Mouse (Mus musculus) heart, embryonic 16.5 days (tissue): Measurements from ENCODE around the gene Rpl37. TPM values are rescaled to one million over a fixed set of nuclear protein-coding genes. Genes with fewer than 3 reads are reported as not detected.

Experiments
- ATAC-seq: fragments of 200-750 bp; cut with Nextera tagmentation; replicated peaks from 2 replicates; pipeline ENCODE4 v1.8.0; 2017; ENCODE audit warnings: moderate number of reproducible peaks; ENCODE audit not compliant: insufficient read depth, low FRiP score; ENCODE audit errors: extremely low read depth
- H3K27ac ChIP-seq: fragments of 300-500 bp; sonication (generic); 2 replicates; pipeline ENCODE4 v1.5.1; 2014; ENCODE audit warnings: mild to moderate bottlenecking, low read length, control low read depth, moderate library complexity
- H3K27me3 ChIP-seq: fragments of 300-500 bp; sonication (generic); 2 replicates; pipeline ENCODE4 v1.6.1; 2014; ENCODE audit warnings: low read length, mixed read lengths; ENCODE audit not compliant: control insufficient read depth, insufficient read depth
- H3K36me3 ChIP-seq: fragments of 300-500 bp; sonication (generic); 2 replicates; pipeline ENCODE4 v1.6.1; 2014; ENCODE audit not compliant: control insufficient read depth, insufficient read depth
- H3K4me1 ChIP-seq: fragments of 300-500 bp; sonication (generic); 2 replicates; pipeline ENCODE4 v1.6.1; 2014; ENCODE audit warnings: low read length, mixed read lengths; ENCODE audit not compliant: control insufficient read depth, insufficient read depth
- H3K4me2 ChIP-seq: fragments of 300-500 bp; sonication (generic); 2 replicates; pipeline ENCODE4 v1.6.1; 2014; ENCODE audit warnings: low read depth, mild to moderate bottlenecking, control low read depth, low read length
- H3K4me3 ChIP-seq: fragments of 300-500 bp; sonication (generic); 2 replicates; pipeline ENCODE4 v1.5.1; 2014; ENCODE audit warnings: mild to moderate bottlenecking, control low read depth, low read length
- H3K9ac ChIP-seq: fragments of 300-500 bp; sonication (generic); 2 replicates; pipeline ENCODE4 v1.6.1; 2014; ENCODE audit warnings: low read length, control low read depth
- H3K9me3 ChIP-seq: fragments of 300-500 bp; sonication (generic); replicated peaks from 2 replicates; pipeline ENCODE4 v1.6.1; 2016; ENCODE audit warnings: low read length; ENCODE audit not compliant: control insufficient read depth
- WGBS: fragments of 180-500 bp; shearing (Covaris S2); extraction: QIAGEN DNeasy Blood & Tissue Kit; methylation state at CpG from one replicate; pipeline ENCODE4 v1.1.7; 2014; 5-methylcytosine and 5-hydroxymethylcytosine counted together
- polyA plus RNA-seq: library from polyadenylated mRNA; unstranded; fragments of >200 nt; fragmentation: Nextera tagmentation; extraction: Ambion mirVana; gene quantifications from 2 replicates; pipeline ENCODE4 v1.2.1, GENCODE M21; 2015

Gene Rpl37
- polyA plus RNA-seq, 1 experiment from 2014 or later: 249 TPM

DNA sequence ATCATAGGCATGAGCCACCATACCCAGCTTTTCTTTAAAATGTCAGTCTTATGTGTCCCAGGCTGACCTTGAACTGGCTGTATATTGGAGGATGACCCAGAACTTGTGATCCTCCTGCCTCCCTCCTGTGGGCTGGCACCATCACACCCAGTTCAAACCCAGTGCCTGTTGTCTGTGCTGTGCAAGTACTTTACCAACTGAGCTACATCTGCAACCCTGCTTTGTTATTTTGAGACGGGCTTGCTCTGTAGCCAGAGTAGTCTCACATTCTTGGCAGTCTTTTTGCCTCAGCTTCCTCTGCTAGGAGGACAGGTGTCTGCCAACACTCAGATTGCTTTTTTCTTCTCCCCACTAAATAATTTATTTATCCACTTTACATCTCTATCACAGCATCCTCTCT is 40.9 kb downstream of the Rpl37 start:
- Histone ChIP-seq H3K9me3 (no peaks in the 10 kb centered on the region), H3K4me2 (no peak overlapping the region), H3K4me3 (no peak overlapping the region), H3K9ac (no peak overlapping the region), H3K27ac (no peak overlapping the region), H3K4me1 (peaks cover 19% of the 10 kb centered on the region), H3K36me3 (no peaks in the 10 kb centered on the region), H3K27me3 (no peaks in the 10 kb centered on the region)
- ATAC-seq: no peak
- 20% methylated on average over 1 of the region's 1 CpGs for WGBS

DNA sequence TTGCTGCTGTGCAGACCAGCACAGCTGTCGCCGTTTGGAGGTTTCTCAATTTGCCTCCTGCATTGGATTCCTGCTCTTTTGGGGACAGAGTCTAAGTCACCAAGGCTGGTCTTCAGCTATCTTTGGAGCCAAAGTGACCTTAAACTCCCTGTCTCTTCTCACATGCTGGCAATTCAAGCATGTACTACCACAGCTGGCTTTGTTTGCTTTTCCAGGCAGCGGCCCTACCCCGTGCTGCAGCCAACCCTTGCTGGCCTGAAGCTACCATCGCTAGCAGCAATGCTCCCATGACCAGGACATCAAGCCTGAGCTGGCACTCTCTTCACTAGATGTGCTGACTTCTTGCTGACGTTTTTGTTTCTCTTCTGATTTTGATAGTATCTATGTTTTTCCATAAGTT is 42.4 kb downstream of the Rpl37 start:
- H3K4me2 ChIP-seq: no peak overlapping the region
- 66% methylated on average over 6 of the region's 6 CpGs for WGBS
- no peak overlapping the region for H3K27ac ChIP-seq
- H3K9me3 ChIP-seq: no peaks in the 10 kb centered on the region
- H3K4me1 ChIP-seq: peaks cover 19% of the 10 kb centered on the region
- ATAC-seq: no peak
- H3K27me3 ChIP-seq: no peaks in the 10 kb centered on the region
- H3K36me3 ChIP-seq: peaks cover under 1% of the 10 kb centered on the region
- H3K9ac ChIP-seq: no peak overlapping the region
- H3K4me3 ChIP-seq: no peak overlapping the region

DNA sequence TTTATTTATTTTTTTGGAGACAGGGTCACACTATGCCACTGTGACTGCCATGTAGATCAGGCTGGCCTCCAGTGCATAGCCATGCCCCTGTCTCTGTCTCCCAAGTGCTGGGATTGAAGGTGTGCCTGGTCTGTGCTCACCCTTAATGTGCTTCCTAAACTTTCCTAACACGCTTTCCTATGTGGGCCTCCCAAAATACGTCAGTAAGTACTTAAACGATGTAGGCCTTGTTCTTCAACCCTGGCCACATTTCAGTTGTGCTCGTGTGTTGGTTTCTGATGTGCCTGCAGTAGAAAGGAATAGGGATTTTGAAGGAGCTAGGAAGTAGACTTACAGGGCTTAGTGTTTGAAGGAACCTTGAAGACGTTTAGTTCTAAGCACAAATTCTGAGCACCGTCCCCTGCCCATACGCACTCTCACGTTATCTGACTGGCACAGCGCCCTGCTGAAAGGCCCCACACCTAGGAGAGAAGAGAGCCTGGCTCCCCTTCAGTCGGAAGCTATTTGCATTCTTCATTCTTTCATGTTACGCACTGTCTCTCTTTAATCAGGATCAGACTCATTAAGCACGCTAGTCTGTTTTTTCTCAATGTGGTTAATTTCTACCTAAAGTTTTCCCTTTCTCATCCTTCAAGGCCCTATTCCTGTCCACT is 48.8 kb downstream of the Rpl37 start:
- Histone ChIP-seq H3K9me3 (no peaks in the 10 kb centered on the region), H3K36me3 (peaks cover 14% of the 10 kb centered on the region), H3K4me2 (no peak overlapping the region), H3K4me3 (no peak overlapping the region), H3K4me1 (no peaks in the 10 kb centered on the region), H3K27ac (no peak overlapping the region), H3K9ac (no peak overlapping the region), H3K27me3 (no peaks in the 10 kb centered on the region)
- 69% methylated on average over 12 of the region's 12 CpGs for WGBS
- ATAC-seq: no peak

Other genes with a start within 250 kb of the Rpl37 start
- gene Mroh2b, start 217.9 kb upstream of the Rpl37 start, polyA plus RNA-seq: not detected in 2 replicates
- gene C7, start 52.9 kb upstream of the Rpl37 start, polyA plus RNA-seq: 0.11 and 0.17 TPM in 2 replicates
- 1.6 and 1.9 TPM in 2 replicates for gene Card6, start 8.1 kb upstream of the Rpl37 start, polyA plus RNA-seq
- gene Prkaa1, start 27.2 kb downstream of the Rpl37 start, polyA plus RNA-seq: 14.8 and 17.1 TPM in 2 replicates
- gene Ttc33, start 68.9 kb downstream of the Rpl37 start, polyA plus RNA-seq: 33.3 and 36.3 TPM in 2 replicates
- gene Ptger4, start 127.5 kb downstream of the Rpl37 start, polyA plus RNA-seq: 5.2 and 6.7 TPM in 2 replicates